Mouse (Mus musculus): ENCODE results near the gene Fam50a. TPM values are rescaled to one million over a fixed set of nuclear protein-coding genes. Genes with fewer than 3 reads are reported as not detected.
"Not testable (repeated sequence)": the region's sequence is repeated elsewhere in the genome, so short reads cannot be mapped to it uniquely, and the experiment has no call there.

Fam50a gene
- polyA plus RNA-seq, 1 experiment from 2014 or later = 131 TPM

- in situ Hi-C loops (cut with MboI; ENCODE audit: low pct_unique_long_range_greater_than_20kb) = no loop called here
- no peak for ATAC-seq
- no peak for TF ChIP-seq CTCF (IDR thresholded peaks at IDR 0.05)
- H3K27me3 ChIP-seq = no peaks in the 10 kb centered on the region
- DNase-seq (ENCODE audit: low read depth, low spot score) = no peak
- ChIA-PET CTCF (interaction anchor here (1.3 to 2.2 kb wide), 2 partner anchors 12 to 16 kb away, joined by 3 to 5 read pairs; no protein-coding TSS in a partner anchor), POLR2A (interaction anchor here (0.6 to 1.0 kb wide), 3 partner anchors 17 to 79 kb away, joined by 3 to 7 read pairs (median 5); no protein-coding TSS in a partner anchor)
These were observed 17.5 kb downstream of the Fam50a start for GRCm38 (mm10) chrX:74330166-74330930.

- CTCF ChIA-PET = interaction anchor here (1.3 kb wide), 1 partner anchor 17 kb away, joined by 3 read pairs; no protein-coding TSS in a partner anchor
These were observed 40.0 kb downstream of the Fam50a start for GRCm38 (mm10) chrX:74352645-74353466.

GRCm38 (mm10) chrX:74353467-74353770 lies 40.6 kb downstream of the Fam50a start, which contains the start of gene Lage3:
Lage3 (minus strand) TSS chrX:74353618.
- ChIA-PET CTCF (no interaction called here), POLR2A (no interaction called here)
- no peak for TF ChIP-seq CTCF (IDR thresholded peaks at IDR 0.05)
- ATAC-seq (peak; percentile 62), DNase-seq (ENCODE audit: low read depth, low spot score) (no peak)
- peaks cover 18% of the 10 kb centered on the region for H3K27me3 ChIP-seq
- in situ Hi-C loops (cut with MboI; ENCODE audit: low pct_unique_long_range_greater_than_20kb) = no loop called here

More at GRCm38 (mm10) chrX:74352645-74353466, 40.0 kb downstream of the Fam50a start:
- ATAC-seq = no peak
- DNase-seq (ENCODE audit: low read depth, low spot score) = no peak
- POLR2A ChIA-PET = no interaction called here
- in situ Hi-C loops (cut with MboI; ENCODE audit: low pct_unique_long_range_greater_than_20kb) = no loop called here
- no peak for TF ChIP-seq CTCF (IDR thresholded peaks at IDR 0.05)
- H3K27me3 ChIP-seq = peaks cover 18% of the 10 kb centered on the region

GRCm38 (mm10) chrX:74357069-74357468 lies 44.2 kb downstream of the Fam50a start:
- ATAC-seq; POLR2A ChIA-PET; in situ Hi-C loops (cut with MboI; ENCODE audit: low pct_unique_long_range_greater_than_20kb); H3K27me3 ChIP-seq; DNase-seq (ENCODE audit: low read depth, low spot score); CTCF ChIA-PET: not testable (repeated sequence)

- in situ Hi-C loops (cut with MboI; ENCODE audit: low pct_unique_long_range_greater_than_20kb) = no loop called here
- DNase-seq (ENCODE audit: low read depth, low spot score) = no peak
- H3K27me3 ChIP-seq = peaks cover 4% of the 10 kb centered on the region
- TF ChIP-seq CTCF (IDR thresholded peaks at IDR 0.05) = no peak
- no peak for ATAC-seq
- CTCF ChIA-PET = no interaction called here
- POLR2A ChIA-PET = no interaction called here
These were observed 46.3 kb downstream of the Fam50a start for GRCm38 (mm10) chrX:74359171-74359570.

GRCm38 (mm10) chrX:74367512-74367911 lies 54.7 kb downstream of the Fam50a start:
- CTCF ChIA-PET = interaction anchor here (0.6 kb wide), 1 partner anchor 19 kb away, joined by 3 read pairs; no protein-coding TSS in a partner anchor
- no peak for TF ChIP-seq CTCF (IDR thresholded peaks at IDR 0.05)
- POLR2A ChIA-PET = interaction anchor here (1.0 kb wide), 1 partner anchor 119 kb away, joined by 3 read pairs; no protein-coding TSS in a partner anchor
- peaks cover 4% of the 10 kb centered on the region for H3K27me3 ChIP-seq
- ATAC-seq = no peak
- in situ Hi-C loops (cut with MboI; ENCODE audit: low pct_unique_long_range_greater_than_20kb) = no loop called here
- DNase-seq (ENCODE audit: low read depth, low spot score) = no peak

GRCm38 (mm10) chrX:74368209-74368909 lies 55.5 kb downstream of the Fam50a start:
- H3K27me3 ChIP-seq = peaks cover 4% of the 10 kb centered on the region
- in situ Hi-C loops (cut with MboI; ENCODE audit: low pct_unique_long_range_greater_than_20kb) = no loop called here
- DNase-seq (ENCODE audit: low read depth, low spot score) = no peak
- peak; percentile 61 for ATAC-seq
- no peak for TF ChIP-seq CTCF (IDR thresholded peaks at IDR 0.05)
- CTCF ChIA-PET = interaction anchor here (1.6 kb wide), 1 partner anchor 9 kb away, joined by 5 read pairs; no protein-coding TSS in a partner anchor
- POLR2A ChIA-PET = interaction anchor here (1.0 to 1.7 kb wide), 5 partner anchors 28 to 123 kb away, joined by 3 to 5 read pairs (median 3); partner anchors contain the start of gene Plxna3

Other genes with a start within 250 kb of the Fam50a start
- 0.24 TPM for gene Opn1mw, start 185.6 kb upstream of the Fam50a start, polyA plus RNA-seq (2021)
- gene Mecp2, start 177.7 kb upstream of the Fam50a start, polyA plus RNA-seq (2021) = 24.5 TPM
- not detected for gene Tex28, start 145.2 kb upstream of the Fam50a start, polyA plus RNA-seq (2021)
- 0.04 TPM for gene Tktl1, start 135.8 kb upstream of the Fam50a start, polyA plus RNA-seq (2021)
- 888 TPM for gene Flna, start 63.2 kb upstream of the Fam50a start, polyA plus RNA-seq (2021)
- 88.3 TPM for gene Emd, start 58.3 kb upstream of the Fam50a start, polyA plus RNA-seq (2021)
- gene Rpl10, start 42.2 kb upstream of the Fam50a start, polyA plus RNA-seq (2021) = 1,219 TPM
- 76.5 TPM for gene Taz, start 31.1 kb upstream of the Fam50a start, polyA plus RNA-seq (2021)
- 42.2 TPM for gene Dnase1l1, start 30.7 kb upstream of the Fam50a start, polyA plus RNA-seq (2021)
- 260 TPM for gene Atp6ap1, start 15.9 kb upstream of the Fam50a start, polyA plus RNA-seq (2021)
- 383 TPM for gene Gdi1, start 8.0 kb upstream of the Fam50a start, polyA plus RNA-seq (2021)
- 15.5 TPM for gene Plxna3, start 16.0 kb downstream of the Fam50a start, polyA plus RNA-seq (2021)
- 42.5 TPM for gene Lage3, start 40.6 kb downstream of the Fam50a start, polyA plus RNA-seq (2021)
- gene Ubl4a, start 60.2 kb downstream of the Fam50a start, polyA plus RNA-seq (2021) = 31.4 TPM
- gene Slc10a3, start 60.3 kb downstream of the Fam50a start, polyA plus RNA-seq (2021) = 17.6 TPM
- 25.0 TPM for gene Fam3a, start 80.2 kb downstream of the Fam50a start, polyA plus RNA-seq (2021)
- gene Ikbkg, start 80.3 kb downstream of the Fam50a start, polyA plus RNA-seq (2021) = 33.9 TPM
- gene G6pdx, start 116.2 kb downstream of the Fam50a start, polyA plus RNA-seq (2021) = 64.5 TPM
- gene Gm6880, start 168.4 kb downstream of the Fam50a start, polyA plus RNA-seq (2021) = not detected